Mouse (Mus musculus) neural tube, embryonic 11.5 days (tissue): ENCODE results near the gene Plekhn1. TPM values are rescaled to one million over a fixed set of nuclear protein-coding genes. Genes with fewer than 3 reads are reported as not detected.

Experiments
- ATAC-seq: fragments of 200-750 bp; cut with Nextera tagmentation; 2 replicates; pipeline ENCODE4 v1.8.0; 2017; ENCODE audit warnings: moderate number of reproducible peaks, mild to moderate bottlenecking, moderate TSS enrichment, moderate library complexity; ENCODE audit not compliant: insufficient read depth, low FRiP score, low TSS enrichment
- DNase-seq: peaks from one replicate; pipeline ENCODE4 v3.0.0-alpha.2; 2015; ENCODE audit warnings: low spot score
- H3K27ac ChIP-seq: fragments of 300-500 bp; sonication (generic); 2 replicates; pipeline ENCODE4 v1.5.1; 2014; ENCODE audit warnings: low read depth, mild to moderate bottlenecking, low read length
- H3K27me3 ChIP-seq: fragments of 300-500 bp; sonication (generic); 2 replicates; pipeline ENCODE4 v1.6.1; 2014; ENCODE audit warnings: mild to moderate bottlenecking, low read length, mixed read lengths; ENCODE audit not compliant: control insufficient read depth, insufficient read depth
- H3K36me3 ChIP-seq: fragments of 300-500 bp; sonication (generic); 2 replicates; pipeline ENCODE4 v1.6.1; 2014; ENCODE audit warnings: mild to moderate bottlenecking, low read length, moderate library complexity, mixed read lengths; ENCODE audit not compliant: control insufficient read depth, insufficient read depth
- H3K4me1 ChIP-seq: fragments of 300-500 bp; sonication (generic); 2 replicates; pipeline ENCODE4 v1.6.1; 2014; ENCODE audit warnings: low read length, mixed read lengths; ENCODE audit not compliant: control insufficient read depth, insufficient read depth
- H3K4me2 ChIP-seq: fragments of 300-500 bp; sonication (generic); 2 replicates; pipeline ENCODE4 v1.6.1; 2014; ENCODE audit warnings: low read depth, mild to moderate bottlenecking, moderate library complexity
- H3K4me3 ChIP-seq: fragments of 300-500 bp; sonication (generic); 2 replicates; pipeline ENCODE4 v1.5.1; 2014; ENCODE audit warnings: low read depth, low read length
- H3K9ac ChIP-seq: fragments of 300-500 bp; sonication (generic); 2 replicates; pipeline ENCODE4 v1.6.1; 2014; ENCODE audit warnings: mild to moderate bottlenecking, low read length
- H3K9me3 ChIP-seq: fragments of 300-500 bp; sonication (generic); 2 replicates; pipeline ENCODE4 v1.6.1; 2016; ENCODE audit warnings: low read length; ENCODE audit not compliant: control insufficient read depth
- WGBS: fragments of 180-500 bp; shearing (Covaris S2); extraction: QIAGEN DNeasy Blood & Tissue Kit; methylation state at CpG from one replicate; pipeline ENCODE4 v1.1.7; 2014; 5-methylcytosine and 5-hydroxymethylcytosine counted together
- polyA plus RNA-seq: library from polyadenylated mRNA; unstranded; fragments of >200 nt; fragmentation: Nextera tagmentation; extraction: Ambion mirVana; gene quantifications from 2 replicates; pipeline ENCODE4 v1.2.1, GENCODE M21; 2014

Gene Plekhn1
- polyA plus RNA-seq, 1 experiment from 2014 or later: 21.6 TPM

- Histone ChIP-seq H3K9ac (no peak overlapping the region), H3K27ac (no peak overlapping the region), H3K4me3 (no peak overlapping the region), H3K4me1 (no peaks in the 10 kb centered on the region), H3K4me2 (no peak overlapping the region), H3K36me3 (no peaks in the 10 kb centered on the region), H3K27me3 (no peaks in the 10 kb centered on the region), H3K9me3 (no peaks in the 10 kb centered on the region)
- DNase-seq: no peak
- no peak for ATAC-seq
- 74% methylated on average over 16 of the region's 16 CpGs for WGBS
Measured at GRCm38 (mm10) chr4:156217838-156218237, 16.8 kb downstream of the Plekhn1 start.

DNA sequence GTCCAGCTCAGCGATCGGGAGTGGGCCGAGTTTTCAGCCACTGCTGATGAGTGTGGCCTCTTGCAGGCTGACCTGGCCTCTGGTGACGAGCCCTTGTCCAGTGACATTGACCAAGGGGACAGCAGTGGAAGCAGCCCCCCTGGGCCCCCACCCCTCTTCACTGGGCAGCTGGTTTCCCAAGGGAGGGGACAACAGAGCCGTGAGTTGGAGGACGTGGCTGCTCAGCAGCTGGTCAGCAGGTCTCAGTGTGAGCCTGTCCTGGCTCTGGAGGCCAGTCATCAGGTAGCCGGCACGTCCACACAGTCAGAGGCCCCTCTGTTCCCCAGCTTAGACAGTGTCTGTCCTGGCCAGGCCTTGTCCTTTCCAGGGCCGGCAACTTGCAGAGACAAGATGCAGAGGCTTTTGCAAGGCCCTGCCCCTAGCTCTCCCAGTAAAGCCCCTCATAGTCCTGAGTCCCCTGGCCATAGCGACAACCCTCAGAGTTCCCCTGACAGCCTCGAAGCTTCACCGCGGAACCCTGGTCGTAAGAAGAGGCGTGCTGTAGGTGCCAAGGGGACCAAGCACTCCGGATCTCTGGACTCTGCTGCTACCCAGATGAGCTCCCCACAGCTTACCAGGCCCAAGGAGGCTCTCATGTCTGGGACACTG lies 17.5 kb downstream of the Plekhn1 start:
- DNase-seq (no peak), ATAC-seq (no peak)
- no peaks in the 10 kb centered on the region for H3K9me3 ChIP-seq
- H3K36me3 ChIP-seq: no peaks in the 10 kb centered on the region
- H3K27me3 ChIP-seq: no peaks in the 10 kb centered on the region
- no peak overlapping the region for H3K27ac ChIP-seq
- no peak overlapping the region for H3K4me3 ChIP-seq
- H3K9ac ChIP-seq: no peak overlapping the region
- WGBS: 83% methylated on average over 16 of the region's 16 CpGs
- H3K4me1 ChIP-seq: no peaks in the 10 kb centered on the region
- H3K4me2 ChIP-seq: no peak overlapping the region

- 88% methylated on average over 2 of the region's 2 CpGs for WGBS
- no peak for DNase-seq
- Histone ChIP-seq H3K36me3 (no peaks in the 10 kb centered on the region), H3K27me3 (no peaks in the 10 kb centered on the region), H3K4me1 (no peaks in the 10 kb centered on the region), H3K4me2 (no peak overlapping the region), H3K27ac (no peak overlapping the region), H3K4me3 (no peak overlapping the region), H3K9me3 (no peaks in the 10 kb centered on the region), H3K9ac (no peak overlapping the region)
- no peak for ATAC-seq
Measured at GRCm38 (mm10) chr4:156216196-156216595, 18.5 kb downstream of the Plekhn1 start.

GRCm38 (mm10) chr4:156215649-156216048 lies 19.0 kb downstream of the Plekhn1 start, which contains the start of gene Perm1:
Perm1 (plus strand) TSS chr4:156215868.
- no peak for DNase-seq
- Histone ChIP-seq H3K4me3 (no peak within 1 kb of the TSS), H3K9ac (no peak within 1 kb of the TSS), H3K36me3 (no peaks in the 10 kb centered on the region), H3K27ac (no peak within 1 kb of the TSS), H3K4me2 (no peak within 1 kb of the TSS), H3K9me3 (no peaks in the 10 kb centered on the region), H3K4me1 (no peaks in the 10 kb centered on the region), H3K27me3 (no peaks in the 10 kb centered on the region)
- ATAC-seq: no peak
- WGBS: 81% methylated on average over 4 of the region's 4 CpGs

DNA sequence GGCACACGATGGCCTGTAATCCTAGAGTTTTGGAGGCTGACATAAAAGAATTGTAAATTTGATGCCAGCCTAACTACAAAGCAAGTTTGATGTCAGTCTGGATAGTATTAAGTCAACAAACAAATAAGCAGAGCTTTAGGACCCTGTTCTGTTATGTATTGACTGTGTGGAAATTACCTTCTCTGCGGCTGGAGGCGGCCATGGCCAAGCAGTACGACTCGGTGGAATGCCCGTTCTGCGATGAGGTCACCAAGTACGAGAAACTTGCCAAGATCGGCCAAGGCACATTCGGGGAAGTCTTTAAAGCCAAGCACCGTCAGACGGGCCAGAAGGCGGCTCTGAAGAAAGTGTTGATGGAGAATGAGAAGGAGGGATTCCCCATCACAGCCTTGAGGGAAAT lies 21.5 kb downstream of the Plekhn1 start:
- ATAC-seq: no peak
- Histone ChIP-seq H3K9ac (no peak overlapping the region), H3K27me3 (no peaks in the 10 kb centered on the region), H3K4me1 (no peaks in the 10 kb centered on the region), H3K36me3 (no peaks in the 10 kb centered on the region), H3K27ac (no peak overlapping the region), H3K4me3 (no peak overlapping the region), H3K4me2 (no peak overlapping the region), H3K9me3 (no peaks in the 10 kb centered on the region)
- WGBS: 96% methylated on average over 13 of the region's 13 CpGs
- no peak for DNase-seq

GRCm38 (mm10) chr4:156209963-156210635 lies 24.6 kb downstream of the Plekhn1 start:
- Histone ChIP-seq H3K4me1 (no peaks in the 10 kb centered on the region; the same call in 1 of the 2 replicates), H3K36me3 (no peaks in the 10 kb centered on the region), H3K27me3 (no peaks in the 10 kb centered on the region), H3K9ac (no peak overlapping the region), H3K9me3 (no peaks in the 10 kb centered on the region), H3K4me3 (no peak overlapping the region), H3K4me2 (no peak overlapping the region), H3K27ac (no peak overlapping the region)
- DNase-seq: no peak
- WGBS: 79% methylated on average over 13 of the region's 13 CpGs
- ATAC-seq: no peak

DNA sequence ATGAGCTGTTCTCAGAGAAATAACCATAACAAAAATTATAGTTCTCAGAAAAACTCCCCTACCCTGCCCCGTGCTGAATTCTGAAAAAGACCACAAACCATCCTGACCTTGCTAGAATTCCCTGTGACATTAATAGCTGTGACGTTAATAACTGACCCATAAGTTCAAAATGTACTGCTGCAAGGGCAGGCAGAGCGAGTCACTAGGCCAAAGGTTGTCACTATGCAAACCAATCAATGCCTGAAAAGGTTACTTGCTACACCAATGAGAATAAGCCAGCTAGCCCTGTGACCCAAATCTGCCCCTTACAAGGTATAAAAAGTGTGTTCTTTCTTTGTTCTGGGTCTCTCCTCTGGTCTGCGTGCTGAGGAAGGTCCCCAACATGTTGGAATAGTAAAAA lies 25.8 kb downstream of the Plekhn1 start:
- H3K9me3 ChIP-seq: no peaks in the 10 kb centered on the region
- H3K9ac ChIP-seq: no peak overlapping the region
- no peak for DNase-seq
- no peak overlapping the region for H3K4me3 ChIP-seq
- peaks cover 5% of the 10 kb centered on the region; the same call in 1 of the 2 replicates for H3K4me1 ChIP-seq
- ATAC-seq: no peak
- WGBS: 92% methylated on average over 4 of the region's 4 CpGs
- no peak overlapping the region for H3K4me2 ChIP-seq
- H3K27ac ChIP-seq: no peak overlapping the region
- no peaks in the 10 kb centered on the region for H3K36me3 ChIP-seq
- H3K27me3 ChIP-seq: no peaks in the 10 kb centered on the region

- peak overlapping the region; percentile 49; the same call in 1 of the 2 replicates for H3K27ac ChIP-seq
Measured at GRCm38 (mm10) chr4:156203413-156204131, 31.1 kb downstream of the Plekhn1 start.

More at GRCm38 (mm10) chr4:156203413-156204131, 31.1 kb downstream of the Plekhn1 start:
- ATAC-seq: peak; percentile 52
- Histone ChIP-seq H3K4me3 (peak overlapping the region; percentile 62), H3K9ac (peak overlapping the region; percentile 79), H3K4me2 (peak overlapping the region; percentile 97), H3K9me3 (no peaks in the 10 kb centered on the region), H3K36me3 (no peaks in the 10 kb centered on the region), H3K4me1 (peaks cover 12% of the 10 kb centered on the region), H3K27me3 (no peaks in the 10 kb centered on the region)
- WGBS: under 1% methylated on average over 49 of the region's 49 CpGs
- peak; percentile 66 for DNase-seq
